Comparison of ENCODE assay signal across 8 mouse cellular contexts in the genomic region with DNA sequence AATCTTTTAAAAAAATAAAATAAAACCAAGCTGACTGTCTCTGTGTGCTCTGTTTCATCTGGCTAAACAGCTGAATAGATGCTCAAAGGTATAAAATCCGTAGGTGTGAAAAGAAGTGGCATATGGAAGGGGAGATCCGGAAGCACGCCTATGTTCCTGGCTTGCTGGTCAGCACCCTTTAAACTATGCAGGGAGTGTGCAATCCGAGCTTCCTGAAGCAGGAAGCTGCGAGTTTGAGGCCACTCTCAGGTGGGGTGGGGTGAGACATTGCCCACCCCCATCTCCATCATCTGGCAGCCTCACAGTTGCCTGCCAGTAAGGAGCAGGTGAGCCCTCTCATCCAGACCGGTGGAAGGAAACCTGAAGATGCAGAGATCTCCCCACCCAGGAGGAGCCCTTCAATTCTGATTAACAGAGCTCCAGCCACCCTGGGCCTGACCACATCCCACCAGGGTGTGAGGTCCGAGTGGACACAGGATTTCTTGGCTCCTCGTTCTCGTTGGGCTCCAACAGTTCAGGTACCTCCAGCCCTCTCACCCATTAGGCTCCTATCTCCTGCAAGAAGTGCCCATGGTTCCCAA. TPM values are rescaled to one million over a fixed set of nuclear protein-coding genes. Genes with fewer than 3 reads are reported as not detected.
DNase-seq lines count a peak whose midpoint lies in the region; ATAC-seq lines count a peak whose summit lies in the region.

Troap (plus strand) TSS at position 557 of the 581 bp plus-strand sequence.

- peaks cover 20% of the 10 kb centered on the region for H3K4me1 ChIP-seq in heart, embryonic 16.5 days (ENCODE audit: control insufficient read depth, insufficient read depth, low read length)
- peaks cover 22% of the 10 kb centered on the region for H3K4me1 ChIP-seq in hindbrain, embryonic 12.5 days
- H3K4me1 ChIP-seq in midbrain, embryonic 10.5 days: peaks cover 41% of the 10 kb centered on the region

- no peaks in the 10 kb centered on the region; the same call in 1 of the 2 replicates for H3K27me3 ChIP-seq in heart, embryonic 16.5 days (ENCODE audit: control insufficient read depth, insufficient read depth, low read length)
- H3K27me3 ChIP-seq in hindbrain, embryonic 12.5 days: no peaks in the 10 kb centered on the region
- no peaks in the 10 kb centered on the region; the same call in 1 of the 2 replicates for H3K27me3 ChIP-seq in midbrain, embryonic 10.5 days (ENCODE audit: low read depth, poor library complexity, severe bottlenecking)

- peak within 1 kb of the TSS; percentile 96 for H3K4me2 ChIP-seq in heart, embryonic 16.5 days (ENCODE audit: low read depth, low read length)
- H3K4me2 ChIP-seq in hindbrain, embryonic 12.5 days (replicated peaks): peak within 1 kb of the TSS; percentile 82

- H3K4me3 ChIP-seq in heart, embryonic 16.5 days (ENCODE audit: low read length): peak within 1 kb of the TSS; percentile 66
- H3K4me3 ChIP-seq in hindbrain, embryonic 12.5 days: peak within 1 kb of the TSS; percentile 53
- H3K4me3 ChIP-seq in midbrain, embryonic 10.5 days: peak within 1 kb of the TSS; percentile 74

- peak within 1 kb of the TSS; percentile 79 for H3K9ac ChIP-seq in heart, embryonic 16.5 days (ENCODE audit: low read length)
- peak within 1 kb of the TSS; percentile 78 for H3K9ac ChIP-seq in hindbrain, embryonic 12.5 days

- ATAC-seq in heart, embryonic 16.5 days (replicated peaks; ENCODE audit: extremely low read depth, insufficient read depth, low FRiP score): no peak; the same call in none of the 2 replicates
- ATAC-seq in hindbrain, embryonic 12.5 days (ENCODE audit: low FRiP score): no peak; the same call in 1 of the 2 replicates
- no peak for ATAC-seq in activated CD4-positive, CD25-positive, alpha-beta regulatory T cell, adult 4 months

- peak within 1 kb of the TSS; percentile 95 for H3K27ac ChIP-seq in heart, embryonic 16.5 days (ENCODE audit: low read length)
- H3K27ac ChIP-seq in hindbrain, embryonic 12.5 days: peak within 1 kb of the TSS; percentile 97
- H3K27ac ChIP-seq in midbrain, embryonic 10.5 days (replicated peaks): peak within 1 kb of the TSS; percentile 95

- H3K36me3 ChIP-seq in heart, embryonic 16.5 days (ENCODE audit: control insufficient read depth, insufficient read depth): peaks cover 10% of the 10 kb centered on the region; the same call in 1 of the 2 replicates
- peaks cover 15% of the 10 kb centered on the region for H3K36me3 ChIP-seq in hindbrain, embryonic 12.5 days
- peaks cover 27% of the 10 kb centered on the region for H3K36me3 ChIP-seq in midbrain, embryonic 10.5 days

- no peak for DNase-seq in heart, adult 18-20 months
- DNase-seq in ZHBTc4 (ENCODE audit: low read depth, low spot score): peak; percentile 30
- no peak for DNase-seq in midbrain, embryonic 10.5 days (ENCODE audit: low spot score)
- DNase-seq in right cerebral cortex, postnatal 25 days: no peak
- DNase-seq in thymus, postnatal 4 days: no peak

- 20% methylated on average over 9 of the region's 9 CpGs for WGBS in heart, embryonic 16.5 days
- 18% methylated on average over 9 of the region's 9 CpGs for WGBS in hindbrain, embryonic 12.5 days
- 26% methylated on average over 9 of the region's 9 CpGs for WGBS in midbrain, embryonic 10.5 days

- H3K9me3 ChIP-seq in heart, embryonic 16.5 days (replicated peaks; ENCODE audit: control insufficient read depth, low read length): no peaks in the 10 kb centered on the region; the same call in 1 of the 2 replicates
- H3K9me3 ChIP-seq in hindbrain, embryonic 12.5 days (replicated peaks): no peaks in the 10 kb centered on the region
- H3K9me3 ChIP-seq in midbrain, embryonic 10.5 days (replicated peaks): no peaks in the 10 kb centered on the region

RNA-seq across cellular contexts. Expression of gene Troap, which starts in this region (rescaled TPM):
- polyA plus RNA-seq in heart, embryonic 16.5 days (2015; fragmentation: Nextera tagmentation; extraction: Ambion mirVana): 27.8 and 29.4 TPM in 2 replicates
- under 1 TPM in 1 of 2 experiments, not detected in 1; 0.28 TPM for total RNA-seq in heart, adult 18-20 months (2021)
- polyA plus RNA-seq in hindbrain, embryonic 12.5 days (2016; fragmentation: Nextera tagmentation; extraction: Ambion mirVana): 24.1 and 29.2 TPM in 2 replicates
- 47.5 and 50.2 TPM in 2 replicates for polyA plus RNA-seq in midbrain, embryonic 10.5 days (2016; fragmentation: Nextera tagmentation; extraction: Ambion mirVana)
- polyA plus RNA-seq in activated CD4-positive, CD25-positive, alpha-beta regulatory T cell, adult 4 months (2017; shearing (Covaris generic)): 1 to 10 TPM; 3.6 to 4.4 TPM
